In the genomic region with DNA sequence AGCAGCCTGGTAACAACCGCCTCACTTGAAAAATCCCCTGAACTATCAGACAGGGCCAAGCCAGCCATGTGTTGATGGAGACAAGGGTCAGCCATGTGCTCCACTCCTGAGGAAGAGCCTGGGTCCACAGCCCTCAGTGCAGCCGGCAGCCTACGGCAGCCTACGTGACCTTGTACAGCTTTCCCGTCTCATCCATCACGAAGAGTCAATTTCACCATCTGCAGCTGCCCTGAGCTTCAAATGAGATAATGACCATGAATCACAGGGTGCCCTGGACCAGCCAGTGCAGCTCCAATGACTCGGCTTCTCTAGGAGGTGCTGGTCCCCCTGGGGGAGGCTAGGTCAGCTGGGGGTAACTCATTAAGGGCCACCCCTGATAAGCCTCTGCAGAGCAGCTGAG, we compare ENCODE assay signal across 13 mouse cellular contexts. TPM values are rescaled to one million over a fixed set of nuclear protein-coding genes. Genes with fewer than 3 reads are reported as not detected.
DNase-seq lines count a peak whose midpoint lies in the region; ATAC-seq and TF ChIP-seq lines count a peak whose summit lies in the region.
"Had no signal": no experiment of that assay in that cellular context is flagged by ENCODE, and none has a peak within 500 bp of the region (broad histone marks: within the 10 kb centered on the region; RNA-seq: fewer than 3 reads in every experiment).

No protein-coding gene starts in this region.

- peak; percentile 42 for DNase-seq in hindbrain, embryonic 11.5 days (ENCODE audit: low spot score)
- peak; percentile 48 for DNase-seq in adrenal gland, postnatal 25 days
- DNase-seq in left cerebral cortex, adult 8-10 months (ENCODE audit: low spot score in 2 of 2), result no peak
- no peak for DNase-seq in urinary bladder, postnatal 36 days (ENCODE audit: low spot score in 2 of 2)
- DNase-seq: kidney, adult 8-10 months; liver, embryonic 13.5 days; lung, postnatal 10 days; spleen, adult 18-20 months had no signal

- no peaks in the 10 kb centered on the region for H3K9me3 ChIP-seq in hindbrain, embryonic 11.5 days (ENCODE audit: control insufficient read depth, low read length)
- no peaks in the 10 kb centered on the region for H3K9me3 ChIP-seq in hindbrain, embryonic 16.5 days (ENCODE audit: control insufficient read depth, low read length)
- no peaks in the 10 kb centered on the region for H3K9me3 ChIP-seq in intestine, embryonic 15.5 days
- no peaks in the 10 kb centered on the region for H3K9me3 ChIP-seq in forebrain, embryonic 13.5 days (replicated peaks)
- H3K9me3 ChIP-seq: liver, embryonic 13.5 days had no signal

- no peak overlapping the region for H3K4me3 ChIP-seq in hindbrain, embryonic 11.5 days (ENCODE audit: low read depth, low read length)
- no peak overlapping the region for H3K4me3 ChIP-seq in hindbrain, embryonic 16.5 days (ENCODE audit: low read length)
- H3K4me3 ChIP-seq in C2C12 (ENCODE audit: insufficient read depth, poor library complexity, severe bottlenecking), result no peak overlapping the region
- H3K4me3 ChIP-seq in intestine, embryonic 15.5 days (replicated peaks), result no peak overlapping the region
- H3K4me3 ChIP-seq in forebrain, embryonic 13.5 days, result no peak overlapping the region
- H3K4me3 ChIP-seq: liver, embryonic 13.5 days had no signal

- peak overlapping the region; percentile 40; the same call in 1 of the 2 replicates for H3K27ac ChIP-seq in hindbrain, embryonic 11.5 days (ENCODE audit: low read depth, low read length)
- no peak overlapping the region for H3K27ac ChIP-seq in hindbrain, embryonic 16.5 days (ENCODE audit: low read depth, low read length)
- no peak overlapping the region for H3K27ac ChIP-seq in intestine, embryonic 15.5 days
- no peak overlapping the region for H3K27ac ChIP-seq in forebrain, embryonic 13.5 days
- H3K27ac ChIP-seq: liver, embryonic 13.5 days had no signal

- TF ChIP-seq CTCF in C2C12 (IDR thresholded peaks at IDR 0.05; ENCODE audit: control insufficient read depth, insufficient read depth, insufficient read length), result no peak

- 38% methylated on average over 7 of the region's 7 CpGs for WGBS in hindbrain, embryonic 11.5 days
- whole genome bisulfite sequencing in hindbrain, embryonic 16.5 days, result 42% methylated on average over 7 of the region's 7 CpGs
- 57% methylated on average over 7 of the region's 7 CpGs for WGBS in intestine, embryonic 15.5 days
- 77% methylated on average over 7 of the region's 7 CpGs for WGBS in forebrain, embryonic 13.5 days

- H3K36me3 ChIP-seq in hindbrain, embryonic 11.5 days (ENCODE audit: control insufficient read depth, insufficient read depth, low read length), result no peaks in the 10 kb centered on the region
- no peaks in the 10 kb centered on the region for H3K36me3 ChIP-seq in hindbrain, embryonic 16.5 days (ENCODE audit: control insufficient read depth, insufficient read depth, low read length)
- H3K36me3 ChIP-seq in C2C12 (ENCODE audit: control insufficient read depth, insufficient read depth), result no peaks in the 10 kb centered on the region
- no peaks in the 10 kb centered on the region; the same call in 1 of the 2 replicates for H3K36me3 ChIP-seq in intestine, embryonic 15.5 days
- no peaks in the 10 kb centered on the region for H3K36me3 ChIP-seq in forebrain, embryonic 13.5 days (ENCODE audit: poor library complexity, severe bottlenecking)
- H3K36me3 ChIP-seq: liver, embryonic 13.5 days had no signal

- no peak overlapping the region for H3K4me2 ChIP-seq in hindbrain, embryonic 11.5 days (replicated peaks; ENCODE audit: low read depth, low read length)
- no peak overlapping the region for H3K4me2 ChIP-seq in hindbrain, embryonic 16.5 days (ENCODE audit: low read length)
- H3K4me2 ChIP-seq in intestine, embryonic 15.5 days (replicated peaks), result no peak overlapping the region
- no peak overlapping the region for H3K4me2 ChIP-seq in forebrain, embryonic 13.5 days
- H3K4me2 ChIP-seq: liver, embryonic 13.5 days had no signal

- H3ac ChIP-seq in C2C12 (ENCODE audit: control insufficient read depth, insufficient read length, low read depth), result no peak overlapping the region

- no peaks in the 10 kb centered on the region for H3K27me3 ChIP-seq in hindbrain, embryonic 11.5 days (ENCODE audit: control insufficient read depth, insufficient read depth, low read length)
- H3K27me3 ChIP-seq in hindbrain, embryonic 16.5 days (replicated peaks; ENCODE audit: control insufficient read depth, insufficient read depth, low read length), result no peaks in the 10 kb centered on the region; the same call in 1 of the 2 replicates
- H3K27me3 ChIP-seq in C2C12 (ENCODE audit: control insufficient read depth, insufficient read depth, insufficient read length), result peaks cover 22% of the 10 kb centered on the region
- H3K27me3 ChIP-seq in intestine, embryonic 15.5 days (replicated peaks), result no peaks in the 10 kb centered on the region
- H3K27me3 ChIP-seq in forebrain, embryonic 13.5 days, result no peaks in the 10 kb centered on the region
- H3K27me3 ChIP-seq: liver, embryonic 13.5 days had no signal

- peak; percentile 61; the same call in 1 of the 2 replicates for ATAC-seq in hindbrain, embryonic 11.5 days (ENCODE audit: low FRiP score)
- ATAC-seq in hindbrain, embryonic 16.5 days, result no peak; the same call in 1 of the 2 replicates
- peak; percentile 53 for ATAC-seq in intestine, embryonic 15.5 days
- ATAC-seq in forebrain, embryonic 13.5 days, result no peak

- H3K79me2 ChIP-seq in C2C12 (ENCODE audit: control insufficient read depth, insufficient read depth), result no peaks in the 10 kb centered on the region

- no peaks in the 10 kb centered on the region for H3K79me3 ChIP-seq in C2C12 (ENCODE audit: low read depth)

- peaks cover 4% of the 10 kb centered on the region; the same call in 1 of the 2 replicates for H3K4me1 ChIP-seq in hindbrain, embryonic 11.5 days (replicated peaks; ENCODE audit: control insufficient read depth, insufficient read depth, low read length)
- peaks cover 4% of the 10 kb centered on the region; the same call in 1 of the 2 replicates for H3K4me1 ChIP-seq in hindbrain, embryonic 16.5 days (ENCODE audit: control insufficient read depth, insufficient read depth, low read depth, low read length)
- 0 out of 2 replicates have a peak, but pooled peaks cover 3% of the 10 kb centered on the region for H3K4me1 ChIP-seq in intestine, embryonic 15.5 days (replicated peaks)
- H3K4me1 ChIP-seq in forebrain, embryonic 13.5 days, result peaks cover 6% of the 10 kb centered on the region; the same call in 1 of the 2 replicates

- no peak overlapping the region for H3K9ac ChIP-seq in hindbrain, embryonic 11.5 days (ENCODE audit: low read depth, low read length)
- no peak overlapping the region for H3K9ac ChIP-seq in hindbrain, embryonic 16.5 days (ENCODE audit: low read depth, low read length)
- H3K9ac ChIP-seq in intestine, embryonic 15.5 days, result no peak overlapping the region
- H3K9ac ChIP-seq in forebrain, embryonic 13.5 days, result no peak overlapping the region
- H3K9ac ChIP-seq: liver, embryonic 13.5 days had no signal

TF ChIP-seq in C2C12, 6 proteins besides CTCF, POLR2A, EP300 and RAD21:
- TF ChIP-seq CEBPB (IDR thresholded peaks at IDR 0.05; ENCODE audit: low read depth) (no peak), MYOD1 (IDR thresholded peaks at IDR 0.05; ENCODE audit: control insufficient read depth, insufficient read length, low read depth) (peak; percentile 18)
TF ChIP-seq in C2C12: peak in this region for 1.

RNA-seq across cellular contexts. Expression of a gene that starts 50.7 kb away (rescaled TPM):
- polyA plus RNA-seq in hindbrain, embryonic 11.5 days (2014; fragmentation: Nextera tagmentation; extraction: Ambion mirVana), result 0.24 and 0.62 TPM in 2 replicates
- polyA plus RNA-seq in hindbrain, embryonic 16.5 days (2015; fragmentation: Nextera tagmentation; extraction: Ambion mirVana), result 3.7 and 4.2 TPM in 2 replicates
- 0.04 TPM for polyA plus RNA-seq in C2C12 (2012; fragmentation: generic; extraction: Trizol)
- total RNA-seq in adrenal gland, postnatal 25 days (2021), result 16.0 and 23.3 TPM in 2 replicates
- 1.1 and 1.4 TPM in 2 replicates for polyA plus RNA-seq in intestine, embryonic 15.5 days (2015; fragmentation: Nextera tagmentation; extraction: Ambion mirVana)
- total RNA-seq in left cerebral cortex, adult 8-10 months (2022), result 10 to 100 TPM; 21.7 to 32.6 (median 24.1) TPM
- polyA plus RNA-seq in forebrain, embryonic 13.5 days (2015; fragmentation: Nextera tagmentation; extraction: Ambion mirVana), result 0.92 and 1.2 TPM in 2 replicates
- total RNA-seq: granulocyte monocyte progenitor cell, adult 5-6 weeks had no signal

Comparison
In these comparisons a context has a peak if more than half of its experiments do, and no peak if none do; other contexts are left out.
1. ATAC-seq: peak in hindbrain, embryonic 11.5 days (single experiment) and intestine, embryonic 15.5 days (single experiment); none in hindbrain, embryonic 16.5 days (single experiment) and forebrain, embryonic 13.5 days (single experiment).
2. DNase-seq: peak in hindbrain, embryonic 11.5 days (single experiment) and adrenal gland, postnatal 25 days (single experiment); none in left cerebral cortex, adult 8-10 months (0 of 2) and urinary bladder, postnatal 36 days (0 of 2).